Mouse (Mus musculus) thymus, postnatal 25 days (tissue): ENCODE data around the gene Fcer1a.
"Not testable (repeated sequence)": the region's sequence is repeated elsewhere in the genome, so short reads cannot be mapped to it uniquely, and the experiment has no call there.

Experiments used
- DNase-seq: peaks from one replicate; pipeline ENCODE4 v3.0.0; 2022

The Fcer1a gene

DNA sequence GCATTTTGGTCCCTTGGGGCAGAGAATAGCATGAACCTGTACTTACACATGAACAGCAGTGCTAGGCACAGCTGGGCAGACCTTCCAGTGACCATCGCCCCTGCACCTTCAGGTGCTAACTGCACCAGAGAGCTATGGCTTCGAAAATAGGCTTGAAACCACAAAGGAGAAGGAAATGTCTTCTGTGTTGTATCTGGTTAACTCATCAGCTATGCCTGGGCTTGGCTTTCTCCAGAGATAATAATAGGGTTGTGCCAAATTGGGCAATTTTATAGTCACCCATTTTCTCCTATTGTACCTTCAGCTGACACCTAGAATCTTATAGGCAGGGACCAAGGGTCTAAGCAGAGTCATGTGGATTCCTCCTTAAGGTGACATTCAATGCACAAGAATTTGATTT, at the start of gene Fcer1a:
Gene Fcer1a, minus strand, starts transcription at position 134 of the 400 bp plus-strand sequence.
- DNase-seq, result no peak

DNA sequence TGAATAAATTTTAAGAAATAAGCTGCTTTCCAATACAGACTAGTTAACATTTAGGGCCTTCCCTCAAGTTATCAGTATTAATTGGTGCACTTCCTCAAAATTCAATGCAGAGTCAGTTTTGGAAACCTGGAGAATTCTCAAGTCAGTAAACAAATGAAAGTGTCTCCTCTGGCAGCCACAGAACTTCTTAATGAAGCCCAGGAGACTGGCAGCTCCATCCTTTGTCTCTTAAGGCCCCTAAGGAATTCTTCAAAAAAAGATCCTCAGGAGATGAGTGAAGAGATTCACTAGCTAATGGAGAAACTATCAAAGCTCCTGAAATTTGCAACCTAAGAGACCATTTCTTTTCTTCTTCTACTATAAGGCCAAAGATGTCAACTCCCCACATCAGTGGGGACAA, 38.7 kb upstream of the Fcer1a start, which contains the start of gene Olfr418:
Gene Olfr418, plus strand, starts transcription at position 301 of the 400 bp plus-strand sequence.
- no peak for DNase-seq

DNA sequence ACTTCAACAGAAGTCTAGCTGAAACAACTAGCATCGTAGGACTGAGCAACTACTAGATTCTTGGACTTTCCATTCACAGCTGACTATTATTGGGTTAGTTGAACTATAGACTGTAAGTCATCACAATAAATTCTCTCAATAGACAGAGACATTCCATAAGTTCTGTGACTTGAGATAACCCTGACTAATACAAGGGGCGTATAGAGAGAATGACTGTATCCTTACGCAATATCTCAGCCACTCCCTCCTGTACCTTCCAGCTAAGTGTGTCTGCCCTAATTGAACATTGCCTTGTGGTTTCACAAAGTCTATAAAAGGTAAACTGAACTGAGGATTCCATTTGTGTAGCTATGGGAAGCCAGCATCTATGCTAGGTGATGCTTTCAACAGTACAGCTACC, 22.9 kb upstream of the Fcer1a start:
- DNase-seq, result no peak

DNA sequence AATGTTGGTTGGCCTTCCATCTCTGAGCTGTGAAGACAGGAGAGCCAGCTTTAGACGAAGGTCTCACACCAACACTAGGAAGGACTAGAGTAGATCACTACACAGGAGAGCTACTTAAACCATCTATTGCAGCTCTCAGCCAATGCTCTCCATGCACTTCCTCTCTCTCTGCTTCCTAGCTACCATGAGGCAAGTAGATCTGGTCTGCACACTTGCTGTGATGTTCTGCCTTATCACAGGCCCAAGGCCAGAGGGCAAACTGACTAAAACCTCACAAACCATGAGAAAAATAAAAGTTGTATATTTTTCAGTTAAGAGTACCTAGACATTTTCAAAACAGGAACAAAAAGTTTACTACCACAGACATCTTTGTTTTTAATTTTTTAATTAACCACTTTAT, 10.0 kb upstream of the Fcer1a start:
- not testable (repeated sequence) for DNase-seq

DNA sequence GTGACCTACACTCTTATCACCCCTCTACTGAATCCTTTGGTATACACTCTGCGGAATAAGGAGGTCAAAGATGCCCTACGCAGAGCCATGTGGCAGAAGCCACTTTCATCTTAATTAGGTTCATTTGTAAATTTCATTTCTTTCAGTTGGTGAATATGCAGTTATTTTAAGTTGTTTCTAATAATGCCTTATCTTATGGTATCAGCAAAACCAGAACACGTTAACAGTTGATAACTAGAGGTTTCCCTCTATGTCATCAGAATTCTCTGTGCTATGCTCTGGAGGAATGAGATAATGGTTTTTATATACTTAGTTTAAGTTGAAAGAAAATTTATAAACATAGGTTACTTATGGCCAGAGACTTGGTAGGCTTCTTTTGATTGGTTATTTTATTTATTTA, 10.5 kb downstream of the Fcer1a start:
- no peak for DNase-seq

DNA sequence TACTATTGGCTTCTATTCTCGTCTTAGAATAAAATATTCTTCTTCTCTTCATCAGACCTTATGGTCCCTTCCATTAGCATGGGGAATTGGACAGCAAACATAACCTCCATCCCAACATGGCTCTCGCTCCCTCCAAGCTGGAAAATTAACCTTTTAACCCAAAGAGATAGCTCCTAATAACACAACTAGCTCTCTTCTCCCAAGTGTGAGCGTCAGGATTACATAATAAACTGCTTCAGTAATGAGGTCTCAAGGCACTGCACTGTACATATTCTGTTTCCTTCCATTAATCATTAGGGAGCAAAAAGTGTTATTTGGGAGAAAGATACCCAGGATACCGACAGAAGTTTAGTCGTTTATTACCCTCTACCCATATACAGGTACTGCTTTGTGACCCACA, 14.9 kb downstream of the Fcer1a start, which contains the start of gene Olfr1404:
Gene Olfr1404, plus strand, starts transcription at position 301 of the 400 bp plus-strand sequence.
- DNase-seq, result no peak

DNA sequence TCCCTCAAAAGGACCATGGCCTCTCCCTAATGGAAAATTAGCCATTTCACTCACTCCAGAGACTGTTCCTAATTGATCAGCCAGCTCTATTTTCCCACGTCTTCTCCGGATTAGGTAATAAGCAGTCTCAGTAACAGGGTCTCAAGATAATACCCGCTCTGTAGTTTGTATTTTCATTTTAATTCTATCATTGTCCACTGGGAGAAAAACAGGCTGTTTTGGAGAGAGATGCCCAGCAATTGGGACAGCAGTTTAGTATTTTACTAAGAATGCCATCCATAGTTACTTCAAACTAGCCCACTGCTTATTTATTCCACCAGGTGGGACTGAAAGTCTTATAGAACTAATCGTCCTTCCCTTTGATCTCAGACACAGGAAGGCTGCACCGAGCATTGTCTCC, 29.5 kb downstream of the Fcer1a start, which contains the start of gene Olfr218:
Gene Olfr218, plus strand, starts transcription at position 301 of the 400 bp plus-strand sequence.
- no peak for DNase-seq

DNA sequence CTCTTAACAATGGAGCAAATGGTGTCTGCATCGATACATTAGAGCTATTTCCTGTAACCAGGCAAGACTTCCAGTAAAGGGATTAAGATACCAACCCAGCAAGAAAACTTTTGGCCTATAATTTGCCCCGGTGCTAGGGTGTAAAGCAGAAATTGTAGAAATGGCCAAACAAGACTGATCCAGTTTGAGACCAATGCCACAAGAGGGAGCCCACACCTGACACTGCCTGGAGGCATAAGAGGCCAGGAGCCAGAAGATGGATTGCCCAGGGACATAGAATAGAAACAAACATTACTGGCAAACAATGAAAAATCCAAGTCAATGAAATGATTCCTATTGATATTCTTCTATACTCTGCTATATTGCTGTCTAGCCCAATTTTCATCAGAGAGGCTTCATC, 30.7 kb downstream of the Fcer1a start:
- DNase-seq, result no peak

DNA sequence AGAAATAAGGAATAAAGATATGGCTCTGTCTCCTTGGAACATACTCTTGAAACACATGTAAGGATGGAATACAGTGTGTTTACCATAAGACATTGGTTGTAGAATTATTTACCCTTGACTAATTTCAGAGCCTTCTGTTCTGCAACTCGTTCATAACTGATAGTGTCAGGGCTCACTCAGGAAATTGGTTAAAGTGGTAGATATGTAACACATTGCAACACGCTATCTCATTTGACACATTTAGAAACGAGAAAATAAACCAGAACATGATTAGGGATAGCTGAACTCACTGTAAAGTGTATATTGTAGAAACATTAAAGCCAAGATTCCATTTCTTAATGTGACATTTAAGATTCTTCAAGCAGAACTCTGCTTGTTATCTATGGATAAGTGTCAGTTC, 35.0 kb downstream of the Fcer1a start:
- no peak for DNase-seq

DNA sequence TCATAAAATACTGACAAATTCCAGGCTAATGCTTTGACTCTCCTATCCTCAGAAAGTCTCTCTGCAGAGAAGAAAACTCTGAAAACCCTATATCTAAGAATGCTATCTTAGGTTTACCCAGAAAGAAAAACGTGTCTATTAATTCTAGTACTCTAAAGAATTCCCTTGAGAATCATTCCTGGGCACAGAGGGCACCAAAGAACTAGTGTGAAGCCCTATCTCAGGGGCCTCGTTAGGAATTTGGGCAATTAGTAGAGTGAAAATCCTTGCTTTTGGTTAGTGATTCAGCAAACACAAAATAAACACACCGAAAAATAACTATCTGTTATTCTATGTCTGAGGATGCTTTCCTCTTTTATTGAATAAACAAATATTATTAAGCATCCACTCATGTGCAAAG, 36.5 kb downstream of the Fcer1a start, which contains the start of gene Olfr1406:
Gene Olfr1406, minus strand, starts transcription at position 101 of the 400 bp plus-strand sequence.
- DNase-seq, result no peak

DNA sequence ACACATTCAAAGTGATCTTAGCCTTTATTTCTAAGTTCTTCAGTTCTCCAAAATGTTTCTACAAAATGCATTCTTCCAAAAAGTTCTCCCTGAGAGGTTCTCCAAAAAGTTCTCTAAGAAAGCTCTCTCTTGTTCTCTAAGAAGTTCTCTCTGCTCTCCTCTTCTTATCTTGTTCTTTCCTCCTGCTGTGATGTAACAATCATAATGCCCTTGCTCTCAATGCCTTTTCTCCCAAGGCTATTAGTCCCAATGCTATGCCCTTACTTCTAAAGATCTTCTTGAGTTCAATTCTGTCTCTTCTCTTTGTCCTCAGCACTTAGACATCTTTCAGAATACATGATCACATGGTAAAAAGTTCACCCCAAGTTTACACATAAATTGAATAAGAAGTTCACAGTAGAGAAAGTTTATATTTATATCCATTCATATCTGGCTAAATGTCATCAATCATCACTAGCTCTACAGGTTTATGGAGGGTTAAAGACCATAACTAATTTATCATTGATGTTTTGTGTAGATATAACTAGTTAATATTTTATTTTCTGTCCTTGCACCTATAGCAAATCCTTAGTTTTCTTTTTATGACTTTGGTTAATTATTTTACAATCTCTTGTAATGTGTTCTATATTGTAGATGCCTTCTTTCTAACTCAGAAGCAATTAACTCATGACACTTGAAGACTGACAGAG, 52.7 kb downstream of the Fcer1a start:
- DNase-seq, result no peak
